Mouse (Mus musculus): ENCODE data around the gene Senp3. TPM values are rescaled to one million over a fixed set of nuclear protein-coding genes. Genes with fewer than 3 reads are reported as not detected.
"Not testable (repeated sequence)": the region's sequence is repeated elsewhere in the genome, so short reads cannot be mapped to it uniquely, and the experiment has no call there.

The Senp3 gene
- total RNA-seq, 2 experiments from 2014 or later, result 43.5 to 45.9 TPM

- no peak for DNase-seq (ENCODE audit: low spot score in 2 of 2)
Observed at GRCm38 (mm10) chr11:69656065-69656455, 25.8 kb downstream of the Senp3 start.

- peak in 1 of 2 experiments; percentile 72 for DNase-seq (ENCODE audit: low spot score in 2 of 2)
Observed at GRCm38 (mm10) chr11:69655264-69656064, 26.4 kb downstream of the Senp3 start, which contains the start of gene Sox15. Gene Sox15 (plus strand): TSS chr11:69655314.

- no peak for DNase-seq (ENCODE audit: low spot score in 2 of 2)
Observed at GRCm38 (mm10) chr11:69654760-69655159, 27.1 kb downstream of the Senp3 start.

- DNase-seq (ENCODE audit: low spot score in 2 of 2), result no peak
Observed at GRCm38 (mm10) chr11:69653399-69653798, 28.5 kb downstream of the Senp3 start.

DNA sequence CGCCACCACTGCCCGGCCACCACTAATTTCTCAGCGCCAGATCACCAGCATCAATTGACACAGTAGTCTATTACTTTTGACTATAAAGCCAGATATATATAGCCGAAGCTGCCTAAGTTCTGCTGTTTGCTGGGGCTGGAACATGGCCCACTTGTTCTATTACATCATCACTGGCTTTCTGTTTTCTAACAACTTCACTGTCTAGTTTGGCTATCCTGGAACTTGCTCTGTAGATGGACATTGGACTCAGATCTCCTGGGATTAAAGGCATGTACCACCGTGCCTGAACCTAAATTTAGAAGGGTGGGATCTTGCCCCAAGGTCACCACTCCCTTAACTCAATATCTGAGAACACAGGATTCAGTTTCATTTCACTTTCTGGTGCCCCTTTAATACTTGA lies 36.0 kb downstream of the Senp3 start:
- DNase-seq (ENCODE audit: low spot score in 2 of 2), result no peak

- no peak for DNase-seq (ENCODE audit: low spot score in 2 of 2)
Observed at GRCm38 (mm10) chr11:69635471-69635870, 46.4 kb downstream of the Senp3 start.

DNA sequence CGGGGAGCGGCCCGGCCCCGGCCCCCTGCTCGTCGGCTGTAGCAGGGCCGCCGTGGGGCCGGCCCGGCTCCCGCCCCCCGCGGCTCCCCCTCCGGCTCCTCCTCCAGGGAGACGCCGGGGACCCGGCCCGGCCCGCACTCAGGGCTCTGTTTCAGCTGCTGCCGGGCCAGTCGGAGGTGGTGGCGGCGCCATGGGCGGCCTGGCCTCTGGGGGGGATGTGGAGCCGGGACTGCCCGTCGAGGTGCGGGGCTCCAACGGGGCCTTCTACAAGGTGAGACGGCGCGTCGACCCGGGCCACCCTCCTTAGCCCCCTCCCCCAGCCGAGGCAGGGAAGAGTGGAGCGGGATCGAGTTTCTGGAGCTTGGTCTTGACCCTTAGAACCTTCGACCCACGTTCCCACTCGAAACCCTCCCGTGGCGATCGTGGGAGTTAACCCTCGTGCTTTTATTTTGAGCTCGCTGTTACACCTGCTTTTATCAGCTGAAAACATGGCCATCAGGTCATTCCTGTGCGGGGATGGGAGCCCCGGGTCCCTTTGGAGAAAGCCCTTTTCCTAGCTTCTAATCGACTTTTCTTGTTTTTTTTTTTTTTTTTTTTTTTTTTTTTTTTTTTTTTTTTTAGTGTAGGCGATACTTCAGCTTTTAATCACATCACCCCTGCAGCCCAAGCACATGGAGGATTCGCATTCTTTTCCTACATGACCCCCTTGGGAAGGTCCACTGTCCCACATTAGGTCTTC lies 48.6 kb downstream of the Senp3 start:
- peak in 1 of 2 experiments; percentile 68 for DNase-seq (ENCODE audit: low spot score in 2 of 2)

DNA sequence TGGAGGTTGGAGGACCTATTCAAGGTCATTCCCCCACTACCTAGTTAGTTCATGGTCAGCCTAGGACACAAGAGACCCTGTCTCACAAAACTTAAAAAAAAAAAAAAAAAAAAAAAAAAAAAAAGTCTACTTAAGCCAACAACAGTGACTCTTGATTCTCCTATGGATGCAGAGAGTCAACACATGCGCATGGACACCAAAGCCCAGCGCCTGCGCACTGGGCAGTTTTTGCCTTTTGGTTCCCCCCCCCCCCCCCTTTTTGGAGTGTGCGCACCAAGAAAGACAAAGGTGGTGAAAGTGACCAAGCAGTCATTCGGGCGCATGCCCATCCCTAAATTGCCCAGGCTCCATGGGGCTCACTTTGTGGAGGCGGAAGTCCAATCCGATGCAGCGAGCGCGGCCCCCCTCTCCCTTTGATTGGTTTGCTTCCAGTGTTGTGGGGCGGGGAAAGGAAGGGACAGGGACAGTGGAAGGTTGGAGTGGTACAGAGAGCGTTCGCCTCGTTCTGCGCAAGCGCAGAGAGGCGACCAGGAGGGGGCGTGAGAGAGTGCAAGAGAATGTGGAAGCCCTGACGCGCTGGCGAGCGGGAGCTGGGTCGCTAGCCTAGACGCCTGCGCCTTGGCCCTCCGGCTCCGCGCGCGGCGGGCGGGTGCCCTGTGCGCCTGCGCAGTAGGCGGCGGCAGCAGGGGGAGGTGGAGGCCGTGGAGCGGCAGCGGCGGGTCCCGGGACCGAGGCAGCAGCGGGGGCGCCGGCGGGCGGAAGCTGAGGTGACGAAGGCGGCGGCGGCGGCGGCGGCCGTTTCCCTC lies 49.4 kb downstream of the Senp3 start, which contains the start of gene Fxr2:
TSS of gene Fxr2 (plus strand) at position 707 of the 806 bp plus-strand sequence.
- DNase-seq (ENCODE audit: low spot score in 2 of 2), result peak; percentile 99 to 100

DNA sequence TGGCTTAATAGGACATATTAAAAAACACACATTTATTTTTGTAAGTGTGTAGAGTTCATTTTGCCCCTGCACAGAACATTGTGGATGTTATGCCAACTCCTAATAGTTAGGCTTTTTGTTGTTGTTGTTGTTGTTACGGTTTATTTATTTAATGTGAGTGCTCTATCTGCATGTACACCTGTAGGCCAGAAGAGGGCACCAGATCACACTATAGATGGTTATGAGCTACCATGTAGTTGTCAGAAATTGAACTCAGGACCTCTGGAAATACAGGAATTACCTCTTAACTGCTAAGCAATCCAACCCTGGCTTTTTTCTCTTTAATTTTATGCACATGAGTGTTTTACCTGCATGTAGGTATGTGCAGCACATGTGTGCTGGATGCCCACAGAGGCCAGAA lies 52.1 kb downstream of the Senp3 start:
- no peak for DNase-seq (ENCODE audit: low spot score in 2 of 2)

DNA sequence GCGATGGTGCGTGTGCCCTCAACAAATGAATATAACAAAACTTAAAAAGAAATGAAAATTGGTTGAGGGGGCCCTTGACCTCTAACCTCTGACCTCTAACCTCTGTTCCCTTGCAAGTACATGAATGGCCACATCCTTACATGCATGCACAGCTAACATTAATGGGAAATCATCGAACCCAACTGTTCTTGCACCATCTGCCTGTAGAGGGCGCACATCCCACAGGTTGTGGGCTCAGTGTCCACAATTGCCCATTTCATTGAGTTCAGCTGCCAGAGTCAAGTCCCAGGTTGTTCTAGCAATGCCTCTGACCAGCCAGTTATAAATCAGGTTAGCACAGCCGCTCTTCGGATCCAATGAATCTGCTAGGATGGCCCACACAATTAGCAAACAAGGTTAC lies 53.6 kb downstream of the Senp3 start:
- peak; percentile 35 to 70 for DNase-seq (ENCODE audit: low spot score in 2 of 2)

- DNase-seq (ENCODE audit: low spot score in 2 of 2), result not testable (repeated sequence)
Observed at GRCm38 (mm10) chr11:69624339-69624738, 57.5 kb downstream of the Senp3 start.

Small RNA genes within 50 kb of the gene (microRNA-seq; reads per million reads assigned to microRNA genes)
- gene Mir1934, result 1.9 reads per million
- gene Mir467f, result not detected

Other genes with a start within 250 kb of the Senp3 start
- gene Dnah2, start 133.0 kb downstream of the Senp3 start, total RNA-seq (2021), result under 1 TPM; 0.47 to 0.93 TPM
- gene Efnb3, start 121.9 kb downstream of the Senp3 start, total RNA-seq (2021), result 1 to 10 TPM; 1.9 to 2.7 TPM
- gene Wrap53, start 101.8 kb downstream of the Senp3 start, total RNA-seq (2021), result 1 to 10 TPM; 6.8 to 7.9 TPM
- 10 to 100 TPM; 51.1 to 51.9 TPM for gene Trp53, start 101.7 kb downstream of the Senp3 start, total RNA-seq (2021)
- 100 to 1,000 TPM; 227 to 249 TPM for gene Atp1b2, start 76.1 kb downstream of the Senp3 start, total RNA-seq (2021)
- gene Shbg, start 64.2 kb downstream of the Senp3 start, total RNA-seq (2021), result not detected
- 1 to 10 TPM; 7.8 to 8.8 TPM for gene Sat2, start 60.1 kb downstream of the Senp3 start, total RNA-seq (2021)
- gene Fxr2, start 49.1 kb downstream of the Senp3 start, total RNA-seq (2021), result 10 to 100 TPM; 90.3 to 94.0 TPM
- not detected for gene Sox15, start 26.8 kb downstream of the Senp3 start, total RNA-seq (2021)
- 10 to 100 TPM; 31.6 to 33.0 TPM for gene Mpdu1, start 19.4 kb downstream of the Senp3 start, total RNA-seq (2021)
- gene Cd68, start 15.9 kb downstream of the Senp3 start, total RNA-seq (2021), result 10 to 100 TPM; 13.1 to 14.0 TPM
- 100 to 1,000 TPM; 295 to 317 TPM for gene Eif4a1, start 9.7 kb downstream of the Senp3 start, total RNA-seq (2021)
- 1 to 10 TPM; 1.0 to 2.9 TPM for gene Tnfsf13, start 3.7 kb upstream of the Senp3 start, total RNA-seq (2021)
- 10 to 100 TPM; 22.3 to 22.9 TPM for gene Tnfsf12, start 13.8 kb upstream of the Senp3 start, total RNA-seq (2021)
- 1 to 10 TPM; 4.3 to 4.6 TPM for gene Tnfsfm13, start 14.0 kb upstream of the Senp3 start, total RNA-seq (2021)
- 10 to 100 TPM; 66.4 to 72.2 TPM for gene Polr2a, start 76.6 kb upstream of the Senp3 start, total RNA-seq (2021)
- gene Slc35g3, start 79.9 kb upstream of the Senp3 start, total RNA-seq (2021), result under 1 TPM in 1 of 2 experiments, not detected in 1; 0.25 TPM
- gene Zbtb4, start 83.8 kb upstream of the Senp3 start, total RNA-seq (2021), result 10 to 100 TPM; 26.7 to 30.5 TPM
- 100 to 1,000 TPM in 1 of 2 experiments, 10 to 100 TPM in 1; 95.1 to 110 TPM for gene Chrnb1, start 113.9 kb upstream of the Senp3 start, total RNA-seq (2021)
- gene Fgf11, start 119.8 kb upstream of the Senp3 start, total RNA-seq (2021), result 10 to 100 TPM; 10.1 to 13.8 TPM
- not detected for gene Tmem102, start 123.5 kb upstream of the Senp3 start, total RNA-seq (2021)
- not detected for gene Gm39566, start 133.2 kb upstream of the Senp3 start, total RNA-seq (2021)
- gene Spem2, start 136.4 kb upstream of the Senp3 start, total RNA-seq (2021), result not detected
- gene Spem1, start 140.1 kb upstream of the Senp3 start, total RNA-seq (2021), result under 1 TPM in 1 of 2 experiments, not detected in 1; 0.34 TPM
- gene Nlgn2, start 155.7 kb upstream of the Senp3 start, total RNA-seq (2021), result 10 to 100 TPM; 22.3 to 23.2 TPM
- gene Tmem256, start 156.4 kb upstream of the Senp3 start, total RNA-seq (2021), result 100 to 1,000 TPM in 1 of 2 experiments, 10 to 100 TPM in 1; 97.5 to 141 TPM
- gene Plscr3, start 164.3 kb upstream of the Senp3 start, total RNA-seq (2021), result 10 to 100 TPM; 39.3 to 41.4 TPM
- under 1 TPM in 1 of 2 experiments, not detected in 1; 0.13 TPM for gene Tnk1, start 176.6 kb upstream of the Senp3 start, total RNA-seq (2021)
- gene Tmem95, start 195.9 kb upstream of the Senp3 start, total RNA-seq (2021), result not detected
- 1 to 10 TPM; 3.5 to 4.7 TPM for gene Kctd11, start 199.3 kb upstream of the Senp3 start, total RNA-seq (2021)
- gene Acap1, start 213.5 kb upstream of the Senp3 start, total RNA-seq (2021), result 1 to 10 TPM in 1 of 2 experiments, under 1 TPM in 1; 0.65 to 1.1 TPM
- gene 2810408A11Rik, start 218.9 kb upstream of the Senp3 start, total RNA-seq (2021), result 1 to 10 TPM; 3.2 to 4.1 TPM
- 10 to 100 TPM; 32.3 to 36.9 TPM for gene Neurl4, start 219.0 kb upstream of the Senp3 start, total RNA-seq (2021)
- 10 to 100 TPM; 35.9 to 44.5 TPM for gene Gps2, start 231.8 kb upstream of the Senp3 start, total RNA-seq (2021)
- gene Eif5a, start 239.9 kb upstream of the Senp3 start, total RNA-seq (2021), result 100 to 1,000 TPM; 565 to 571 TPM

All from gastrocnemius, postnatal 4 days (tissue).